Mouse (Mus musculus) neural tube, embryonic 10.5 days (tissue): ENCODE measurements around the gene Nt5dc3.

Experiments used
- DNase-seq: peaks from one replicate; pipeline ENCODE4 v3.0.0-alpha.2; 2017; ENCODE audit warnings: low spot score; ENCODE audit errors: extremely low spot score

The Nt5dc3 gene

GRCm38 (mm10) chr10:86778398-86779116, at the start of gene Nt5dc3:
Gene Nt5dc3, plus strand, starts transcription at chr10:86779005.
- DNase-seq: peak; percentile 97

- peak; percentile 89 for DNase-seq
Measured at GRCm38 (mm10) chr10:86730823-86731499, 47.8 kb upstream of the Nt5dc3 start.

GRCm38 (mm10) chr10:86731500-86731863, 47.3 kb upstream of the Nt5dc3 start:
- no peak for DNase-seq

GRCm38 (mm10) chr10:86735036-86735435, 43.8 kb upstream of the Nt5dc3 start:
- no peak for DNase-seq

- no peak for DNase-seq
Measured at GRCm38 (mm10) chr10:86742918-86743317, 35.9 kb upstream of the Nt5dc3 start.

- no peak for DNase-seq
Measured at GRCm38 (mm10) chr10:86744306-86744705, 34.5 kb upstream of the Nt5dc3 start.

- no peak for DNase-seq
Measured at GRCm38 (mm10) chr10:86755816-86756502, 22.8 kb upstream of the Nt5dc3 start.

- no peak for DNase-seq
Measured at GRCm38 (mm10) chr10:86757724-86758123, 21.1 kb upstream of the Nt5dc3 start.

- DNase-seq: no peak
Measured at GRCm38 (mm10) chr10:86758211-86758610, 20.6 kb upstream of the Nt5dc3 start.

- DNase-seq: no peak
Measured at GRCm38 (mm10) chr10:86761236-86761635, 17.6 kb upstream of the Nt5dc3 start.

- DNase-seq: no peak
Measured at GRCm38 (mm10) chr10:86761722-86762383, 17.0 kb upstream of the Nt5dc3 start.

- no peak for DNase-seq
Measured at GRCm38 (mm10) chr10:86762384-86762730, 16.4 kb upstream of the Nt5dc3 start.

GRCm38 (mm10) chr10:86763672-86764071, 15.1 kb upstream of the Nt5dc3 start, which contains the start of gene Gm49358:
Gene Gm49358, plus strand, starts transcription at chr10:86763972.
- no peak for DNase-seq

GRCm38 (mm10) chr10:86765344-86765966, 13.3 kb upstream of the Nt5dc3 start:
- no peak for DNase-seq

GRCm38 (mm10) chr10:86769216-86769615, 9.6 kb upstream of the Nt5dc3 start:
- no peak for DNase-seq

GRCm38 (mm10) chr10:86769797-86770196, 9.0 kb upstream of the Nt5dc3 start:
- DNase-seq: no peak

GRCm38 (mm10) chr10:86771701-86772100, 7.1 kb upstream of the Nt5dc3 start:
- no peak for DNase-seq

- no peak for DNase-seq
Measured at GRCm38 (mm10) chr10:86772231-86772631, 6.6 kb upstream of the Nt5dc3 start.

- no peak for DNase-seq
Measured at GRCm38 (mm10) chr10:86773360-86773759, 5.4 kb upstream of the Nt5dc3 start.

GRCm38 (mm10) chr10:86776281-86776680, 2.5 kb upstream of the Nt5dc3 start:
- DNase-seq: no peak

GRCm38 (mm10) chr10:86777614-86778319, 1.0 kb upstream of the Nt5dc3 start:
- peak; percentile 27 for DNase-seq
